Mouse (Mus musculus): ENCODE measurements around the gene Trem3.

DNA sequence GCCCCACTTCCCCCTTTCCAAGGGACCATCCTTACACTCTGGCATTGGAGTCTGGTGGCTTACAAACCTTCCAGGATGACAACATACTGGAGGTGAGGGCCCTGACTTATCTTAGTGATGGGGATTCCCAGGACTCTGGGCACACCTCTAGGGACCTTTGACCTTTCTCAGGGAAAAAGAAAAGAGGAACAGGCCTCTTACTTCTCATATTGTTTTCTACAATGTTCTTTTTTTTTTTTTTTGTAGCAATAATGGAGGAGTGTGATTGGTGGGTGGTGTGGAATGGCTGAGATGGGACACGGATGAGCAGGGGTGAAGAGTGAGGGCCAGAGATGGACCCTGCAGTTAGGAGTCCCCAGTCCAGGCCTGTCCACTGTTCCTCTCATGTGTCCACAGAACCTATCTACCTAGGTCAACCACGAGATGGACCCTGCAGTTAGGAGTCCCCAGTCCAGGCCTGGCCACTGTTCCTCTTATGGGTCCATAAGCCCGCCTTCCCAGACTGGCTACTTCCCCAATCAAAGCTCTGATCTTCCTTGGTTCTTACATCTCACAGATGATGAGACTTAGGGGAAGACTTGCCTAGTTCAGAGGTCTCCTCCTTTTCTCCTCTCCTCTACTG lies 16.3 kb downstream of the Trem3 start, which contains the start of gene Treml4:
- no peak for TF ChIP-seq POLR2A (IDR thresholded peaks at IDR 0.05; ENCODE audit: low read depth, low read length)
- TF ChIP-seq CTCF (IDR thresholded peaks at IDR 0.05; ENCODE audit: extremely low read depth, insufficient read length, insufficient replicate concordance, low read depth, low read length) = no peak

All from small intestine, adult 2 months (tissue).